ENCODE assay signal across 20 mouse cellular contexts in the genomic region with DNA sequence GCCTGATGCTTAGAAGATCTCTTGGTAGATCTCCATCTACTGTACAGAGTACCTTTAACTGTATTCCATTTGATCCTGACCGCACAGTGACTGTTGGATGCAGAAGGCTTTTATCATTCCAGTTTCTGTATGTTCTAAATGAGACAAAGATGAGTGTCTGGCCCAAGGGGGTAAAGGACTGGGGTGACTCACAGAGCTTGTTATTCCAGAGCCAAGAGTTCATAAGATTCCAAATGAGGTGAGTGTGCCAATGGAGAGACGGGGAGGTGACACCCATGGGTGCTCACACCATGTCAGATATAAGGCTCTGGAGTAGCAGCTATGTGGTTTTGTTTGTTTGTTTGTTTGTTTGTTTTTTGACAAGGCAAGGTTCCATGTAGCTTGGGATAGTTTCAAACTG. TPM values are rescaled to one million over a fixed set of nuclear protein-coding genes. Genes with fewer than 3 reads are reported as not detected.
DNase-seq lines count a peak whose midpoint lies in the region; ATAC-seq and TF ChIP-seq lines count a peak whose summit lies in the region.
"Had no signal": no experiment of that assay in that cellular context is flagged by ENCODE, and none has a peak within 500 bp of the region (broad histone marks: within the 10 kb centered on the region; RNA-seq: fewer than 3 reads in every experiment).

No protein-coding gene starts in this region.

- TF ChIP-seq EP300 in lung, postnatal 0 days (IDR thresholded peaks at IDR 0.05), result no peak

- H3K4me2 ChIP-seq in kidney, embryonic 14.5 days (replicated peaks; ENCODE audit: low read depth, low read length), result no peak overlapping the region
- H3K4me2 ChIP-seq in lung, postnatal 0 days (replicated peaks; ENCODE audit: low read depth, low read length), result no peak overlapping the region
- H3K4me2 ChIP-seq: embryonic facial prominence, embryonic 12.5 days; limb, embryonic 13.5 days; liver, embryonic 15.5 days had no signal

- 85% methylated on average over 2 of the region's 2 CpGs for WGBS in heart, embryonic 10.5 days
- 76% methylated on average over 2 of the region's 2 CpGs for WGBS in kidney, embryonic 14.5 days
- 57% methylated on average over 2 of the region's 2 CpGs for WGBS in lung, postnatal 0 days

- H3K4me3 ChIP-seq in heart, embryonic 10.5 days, result no peak overlapping the region
- H3K4me3 ChIP-seq in kidney, embryonic 14.5 days (ENCODE audit: low read length), result no peak overlapping the region
- no peak overlapping the region for H3K4me3 ChIP-seq in lung, postnatal 0 days (ENCODE audit: low read depth, low read length)
- H3K4me3 ChIP-seq: embryonic facial prominence, embryonic 12.5 days; limb, embryonic 13.5 days; liver, embryonic 15.5 days; myocyte had no signal

- no peak for TF ChIP-seq CTCF in lung, postnatal 0 days (IDR thresholded peaks at IDR 0.05)

- intact Hi-C loops in heart, postnatal 36 days (cut with DNase I), result no loop called here

- no peak overlapping the region for H3K27ac ChIP-seq in heart, embryonic 10.5 days
- H3K27ac ChIP-seq in kidney, embryonic 14.5 days (ENCODE audit: low read depth, low read length), result peak overlapping the region; percentile 79
- peak overlapping the region; percentile 54 for H3K27ac ChIP-seq in lung, postnatal 0 days (ENCODE audit: low read length)
- H3K27ac ChIP-seq: embryonic facial prominence, embryonic 12.5 days; hindbrain, postnatal 0 days; limb, embryonic 13.5 days; liver, embryonic 15.5 days had no signal

- H3K36me3 ChIP-seq in heart, embryonic 10.5 days, result no peaks in the 10 kb centered on the region
- H3K36me3 ChIP-seq in kidney, embryonic 14.5 days (ENCODE audit: control insufficient read depth, insufficient read depth, low read length), result no peaks in the 10 kb centered on the region
- no peaks in the 10 kb centered on the region for H3K36me3 ChIP-seq in lung, postnatal 0 days (ENCODE audit: insufficient read depth, low read length)
- H3K36me3 ChIP-seq: embryonic facial prominence, embryonic 12.5 days; limb, embryonic 13.5 days; liver, embryonic 15.5 days had no signal

- ATAC-seq in kidney, embryonic 14.5 days (ENCODE audit: low FRiP score, low TSS enrichment), result no peak
- ATAC-seq in lung, postnatal 0 days, result no peak
- ATAC-seq: forebrain, embryonic 16.5 days; hindbrain, postnatal 0 days had no signal

- peak; percentile 6 for DNase-seq in heart, embryonic 10.5 days (ENCODE audit: low spot score)
- no peak for DNase-seq in heart, postnatal 36 days
- DNase-seq in kidney, postnatal 10 days, result no peak
- no peak for DNase-seq in lung, postnatal 0 days (ENCODE audit: low spot score)
- DNase-seq in lung, postnatal 4 days, result no peak
- no peak for DNase-seq in adrenal gland, postnatal 25 days
- DNase-seq in cerebellum, adult 8-10 months, result no peak
- DNase-seq: adrenal gland, postnatal 14 days; cerebellum, adult 2 months; midbrain, embryonic 14.5 days; retina, postnatal 1 day; right cerebral cortex, postnatal 4 days had no signal

- H3K4me1 ChIP-seq in heart, embryonic 10.5 days, result peaks cover 4% of the 10 kb centered on the region; the same call in 1 of the 2 replicates
- H3K4me1 ChIP-seq in kidney, embryonic 14.5 days (ENCODE audit: control insufficient read depth, insufficient read depth, low read length), result peaks cover 13% of the 10 kb centered on the region; the same call in 1 of the 2 replicates
- no peaks in the 10 kb centered on the region for H3K4me1 ChIP-seq in lung, postnatal 0 days (ENCODE audit: insufficient read depth, low read depth, low read length)
- H3K4me1 ChIP-seq: embryonic facial prominence, embryonic 12.5 days; liver, embryonic 15.5 days had no signal

- no peaks in the 10 kb centered on the region for H3K9me3 ChIP-seq in heart, embryonic 10.5 days
- no peaks in the 10 kb centered on the region; the same call in 1 of the 2 replicates for H3K9me3 ChIP-seq in kidney, embryonic 14.5 days (ENCODE audit: control insufficient read depth, low read length)
- H3K9me3 ChIP-seq in lung, postnatal 0 days (ENCODE audit: low read length), result no peaks in the 10 kb centered on the region
- H3K9me3 ChIP-seq: embryonic facial prominence, embryonic 12.5 days; limb, embryonic 13.5 days; liver, embryonic 15.5 days had no signal

- H3K27me3 ChIP-seq in heart, embryonic 10.5 days (ENCODE audit: insufficient read depth, poor library complexity, severe bottlenecking), result no peaks in the 10 kb centered on the region
- no peaks in the 10 kb centered on the region for H3K27me3 ChIP-seq in kidney, embryonic 14.5 days (ENCODE audit: control insufficient read depth, insufficient read depth, low read length)
- H3K27me3 ChIP-seq in lung, postnatal 0 days (replicated peaks; ENCODE audit: insufficient read depth, low read length), result no peaks in the 10 kb centered on the region
- H3K27me3 ChIP-seq: CH12.LX; embryonic facial prominence, embryonic 12.5 days; limb, embryonic 13.5 days; liver, embryonic 15.5 days had no signal

- no peak overlapping the region for H3K9ac ChIP-seq in kidney, embryonic 14.5 days (ENCODE audit: low read depth, low read length)
- no peak overlapping the region for H3K9ac ChIP-seq in lung, postnatal 0 days (replicated peaks; ENCODE audit: low read depth)
- H3K9ac ChIP-seq: embryonic facial prominence, embryonic 12.5 days; limb, embryonic 13.5 days; liver, embryonic 15.5 days had no signal

RNA-seq across cellular contexts. Expression of a gene that starts 54.8 kb away (rescaled TPM):
- polyA plus RNA-seq in heart, embryonic 10.5 days (2016; fragmentation: Nextera tagmentation; extraction: Ambion mirVana), result 24.4 and 37.9 TPM in 2 replicates
- total RNA-seq in heart, postnatal 36 days (2021), result 100 to 1,000 TPM in 1 of 2 experiments, 10 to 100 TPM in 1; 91.4 to 117 TPM
- polyA plus RNA-seq in kidney, embryonic 14.5 days (2014; fragmentation: Nextera tagmentation; extraction: Ambion mirVana), result 13.6 and 24.9 TPM in 2 replicates
- polyA plus RNA-seq in lung, postnatal 0 days (2015; fragmentation: Nextera tagmentation; extraction: Ambion mirVana), result 9.1 and 10.2 TPM in 2 replicates
- total RNA-seq in adrenal gland, postnatal 25 days (2021), result 41.4 and 43.9 TPM in 2 replicates
